Mouse (Mus musculus) embryonic stem cell, embryonic (primary cell): Measurements from ENCODE around the gene Syngr1.

Experiments used
- CTCF ChIA-PET, 4 experiments: fragments of 300-600 bp in 2 of 4; fragments of 350-600 bp in 2 of 4; sonication (Branson Sonifier 250); formaldehyde crosslinking; loops; one replicate each; lab custom pipeline; 2022; ENCODE audit warnings: inconsistent platforms in 2 of 4; lab: Charles Lee
- POLR2A ChIA-PET, 4 experiments: fragments of 300-600 bp in 2 of 4; fragments of 350-600 bp in 2 of 4; sonication (Branson Sonifier 250); formaldehyde crosslinking; loops; one replicate each; lab custom pipeline; 2022; ENCODE audit warnings: antibody characterized with exemption in 4 of 4, inconsistent platforms in 1 of 4; lab: Charles Lee

Gene Syngr1

GRCm38 (mm10) chr15:80061071-80061550 is 30.0 kb upstream of the Syngr1 start:
- ChIA-PET CTCF (interaction anchor here in 2 of 4 experiments (0.6 to 2.3 kb wide), 2 partner anchors 30 to 1157 kb away, joined by 7 to 9 read pairs; no protein-coding TSS in a partner anchor), POLR2A (interaction anchor here in 3 of 4 experiments (0.6 to 6.6 kb wide), 9 partner anchors 9 to 388 kb away, joined by 3 to 55 read pairs (median 3); no protein-coding TSS in a partner anchor)

GRCm38 (mm10) chr15:80062339-80062738 is 28.8 kb upstream of the Syngr1 start:
- CTCF ChIA-PET: interaction anchor here in 3 of 4 experiments (0.5 to 3.2 kb wide), 10 partner anchors 9 to 413 kb away, joined by 3 to 11 read pairs (median 3); no protein-coding TSS in a partner anchor

GRCm38 (mm10) chr15:80062821-80063220 is 28.3 kb upstream of the Syngr1 start:
- ChIA-PET CTCF (interaction anchor here in 3 of 4 experiments (0.5 to 3.2 kb wide), 12 partner anchors 9 to 413 kb away, joined by 3 to 11 read pairs (median 3); no protein-coding TSS in a partner anchor), POLR2A (interaction anchor here in 3 of 4 experiments (0.6 to 6.6 kb wide), 25 partner anchors 9 to 314 kb away, joined by 3 to 55 read pairs (median 3); partner anchors contain the start of genes Atf4 (in 1 of the 3) and Cbx7 (in 1 of the 3))

More at GRCm38 (mm10) chr15:80062339-80062738, 28.8 kb upstream of the Syngr1 start:
- POLR2A ChIA-PET: interaction anchor here in 3 of 4 experiments (0.6 to 6.6 kb wide), 21 partner anchors 13 to 292 kb away, joined by 3 to 55 read pairs (median 3); partner anchors contain the start of gene Cbx7 (in 1 of the 3)

- ChIA-PET CTCF (interaction anchor here in 3 of 4 experiments (0.6 to 3.3 kb wide), 16 partner anchors 9 to 394 kb away, joined by 3 to 50 read pairs (median 5); partner anchors contain the start of genes Mief1 (in 1 of the 3) and Tomm22 (in 1 of the 3)), POLR2A (interaction anchor here in 3 of 4 experiments (0.7 to 6.6 kb wide), 25 partner anchors 10 to 149 kb away, joined by 3 to 55 read pairs (median 4); partner anchors contain the start of genes Cbx7 (in 1 of the 3) and Pdgfb (in 1 of the 3))
Measured at GRCm38 (mm10) chr15:80064965-80065364, 26.2 kb upstream of the Syngr1 start.

- POLR2A ChIA-PET: interaction anchor here in 3 of 4 experiments (0.5 to 6.2 kb wide), 32 partner anchors 11 to 1245 kb away, joined by 3 to 55 read pairs (median 4); partner anchors contain the start of genes Cbx7 (in 2 of the 3) and Apobec3 (in 1 of the 3)
- CTCF ChIA-PET: interaction anchor here (0.6 to 3.3 kb wide), 32 partner anchors 11 to 401 kb away, joined by 3 to 50 read pairs (median 5); partner anchors contain the start of genes Atf4 (in 1 of the 4), Cbx7 (in 1 of the 4) and Mief1 (in 1 of the 4)
Measured at GRCm38 (mm10) chr15:80065414-80065813, 25.7 kb upstream of the Syngr1 start.

GRCm38 (mm10) chr15:80066538-80066937 is 24.6 kb upstream of the Syngr1 start:
- ChIA-PET POLR2A (interaction anchor here (0.6 to 6.2 kb wide), 52 partner anchors 8 to 368 kb away, joined by 3 to 55 read pairs (median 4); partner anchors contain the start of genes Cbx7 (in 3 of the 4), Apobec3 (in 1 of the 4), Atf4 (in 1 of the 4) and Pdgfb (in 1 of the 4)), CTCF (interaction anchor here (0.6 to 3.3 kb wide), 70 partner anchors 8 to 695 kb away, joined by 3 to 50 read pairs (median 4); partner anchors contain the start of genes Atf4 (in 1 of the 4), Cbx7 (in 1 of the 4), Cby1 (in 1 of the 4) and Fam227a (in 1 of the 4))

GRCm38 (mm10) chr15:80069171-80069570 is 22.0 kb upstream of the Syngr1 start:
- ChIA-PET CTCF (interaction anchor here in 2 of 4 experiments (0.7 to 1.6 kb wide), 5 partner anchors 123 to 245 kb away, joined by 3 to 6 read pairs (median 4); partner anchors contain the start of genes Cbx6 (in 1 of the 2) and Npcd (in 1 of the 2)), POLR2A (interaction anchor here in 3 of 4 experiments (0.6 to 1.8 kb wide), 10 partner anchors 9 to 191 kb away, joined by 3 to 7 read pairs (median 3); partner anchors contain the start of gene Atf4 (in 1 of the 3))

GRCm38 (mm10) chr15:80070095-80070644 is 21.0 kb upstream of the Syngr1 start:
- CTCF ChIA-PET: interaction anchor here in 1 of 4 experiments (0.6 to 1.1 kb wide), 2 partner anchors 129 to 192 kb away, joined by 3 read pairs; no protein-coding TSS in a partner anchor
- POLR2A ChIA-PET: interaction anchor here in 2 of 4 experiments (0.8 to 1.8 kb wide), 5 partner anchors 12 to 185 kb away, joined by 3 to 7 read pairs (median 4); partner anchors contain the start of gene Atf4 (in 1 of the 2)

- POLR2A ChIA-PET: interaction anchor here (0.6 to 13.9 kb wide), 63 partner anchors 8 to 843 kb away, joined by 3 to 247 read pairs (median 4); partner anchors contain the start of genes Atf4 (in 2 of the 4), Gm49486 (in 1 of the 4), Mief1 (in 1 of the 4) and Npcd (in 1 of the 4)
Measured at GRCm38 (mm10) chr15:80071951-80072437, 19.1 kb upstream of the Syngr1 start.

GRCm38 (mm10) chr15:80072579-80073255 is 18.4 kb upstream of the Syngr1 start:
- ChIA-PET CTCF (interaction anchor here in 1 of 4 experiments (0.8 to 1.5 kb wide), 6 partner anchors 11 to 187 kb away, joined by 3 to 5 read pairs (median 4); no protein-coding TSS in a partner anchor), POLR2A (interaction anchor here in 3 of 4 experiments (0.5 to 13.9 kb wide), 46 partner anchors 9 to 844 kb away, joined by 3 to 247 read pairs (median 4); partner anchors contain the start of genes Atf4 (in 2 of the 3), Syngr1 (in 2 of the 3), Gm49486 (in 1 of the 3) and Mief1 (in 1 of the 3))

More at GRCm38 (mm10) chr15:80071951-80072437, 19.1 kb upstream of the Syngr1 start:
- CTCF ChIA-PET: interaction anchor here in 2 of 4 experiments (0.5 to 1.5 kb wide), 10 partner anchors 9 to 248 kb away, joined by 3 to 8 read pairs (median 4); no protein-coding TSS in a partner anchor

GRCm38 (mm10) chr15:80073256-80073621 is 17.9 kb upstream of the Syngr1 start:
- ChIA-PET POLR2A (interaction anchor here in 3 of 4 experiments (0.6 to 13.9 kb wide), 25 partner anchors 8 to 555 kb away, joined by 3 to 247 read pairs (median 4); partner anchors contain the start of genes Atf4 (in 2 of the 3), Syngr1 (in 2 of the 3), Cbx7 (in 1 of the 3) and Mief1 (in 1 of the 3)), CTCF (interaction anchor here in 1 of 4 experiments (0.9 to 1.5 kb wide), 3 partner anchors 16 to 187 kb away, joined by 3 to 5 read pairs (median 4); no protein-coding TSS in a partner anchor)

GRCm38 (mm10) chr15:80074663-80075373 is 16.3 kb upstream of the Syngr1 start:
- CTCF ChIA-PET: interaction anchor here in 1 of 4 experiments (1.2 kb wide), 1 partner anchor 15 kb away, joined by 5 read pairs; the partner anchor contains the start of gene Syngr1
- POLR2A ChIA-PET: interaction anchor here in 3 of 4 experiments (0.6 to 13.9 kb wide), 59 partner anchors 7 to 1892 kb away, joined by 3 to 1070 read pairs (median 8); partner anchors contain the start of genes Atf4 (in 2 of the 3), Rpl3 (in 2 of the 3), Syngr1 (in 2 of the 3) and Apobec3 (in 1 of the 3)

- POLR2A ChIA-PET: interaction anchor here in 3 of 4 experiments (0.6 to 13.9 kb wide), 65 partner anchors 8 to 1891 kb away, joined by 3 to 1070 read pairs (median 6); partner anchors contain the start of genes Atf4 (in 2 of the 3), Mief1 (in 2 of the 3), Rpl3 (in 2 of the 3) and Syngr1 (in 2 of the 3)
- CTCF ChIA-PET: interaction anchor here in 2 of 4 experiments (1.2 to 2.1 kb wide), 2 partner anchors 15 to 129 kb away, joined by 5 to 8 read pairs; partner anchors contain the start of gene Syngr1 (in 1 of the 2)
Measured at GRCm38 (mm10) chr15:80075374-80075694, 15.8 kb upstream of the Syngr1 start.

- POLR2A ChIA-PET: interaction anchor here (0.5 to 13.9 kb wide), 128 partner anchors 7 to 1891 kb away, joined by 3 to 1070 read pairs (median 5); partner anchors contain the start of genes Atf4 (in 4 of the 4), Mief1 (in 3 of the 4), Syngr1 (in 3 of the 4) and Rpl3 (in 2 of the 4)
- CTCF ChIA-PET: interaction anchor here in 2 of 4 experiments (0.7 to 2.1 kb wide), 9 partner anchors 10 to 184 kb away, joined by 3 to 15 read pairs (median 5); no protein-coding TSS in a partner anchor
Measured at GRCm38 (mm10) chr15:80075733-80076337, 15.3 kb upstream of the Syngr1 start.
